Mouse (Mus musculus) brain, adult 2 months (tissue): ENCODE measurements around the gene Mtmr2.
"Not testable (repeated sequence)": the region's sequence is repeated elsewhere in the genome, so short reads cannot be mapped to it uniquely, and the experiment has no call there.

Source experiments
- DNase-seq: peaks from one replicate; pipeline ENCODE4 v3.0.0; 2011; ENCODE audit warnings: low read depth, low spot score

Mtmr2 gene

DNA sequence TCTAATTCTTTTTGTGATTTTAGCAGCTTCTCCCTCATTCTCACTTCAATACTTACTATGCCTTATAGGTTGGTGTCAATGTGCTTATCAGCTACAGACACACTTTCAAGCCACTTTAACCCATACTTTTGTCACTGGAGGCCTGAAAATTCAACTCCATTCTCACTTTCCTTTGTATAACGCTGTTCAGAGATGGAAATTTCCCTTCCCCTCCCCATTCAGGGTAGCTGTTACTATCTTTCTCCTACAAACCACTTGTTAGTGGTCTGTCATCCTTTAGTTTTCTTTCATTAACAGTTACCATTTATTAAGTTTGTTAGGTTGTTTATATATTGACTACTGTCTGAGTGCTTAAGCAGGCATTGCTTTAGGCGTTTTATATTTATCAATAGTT, at the start of gene Mtmr2:
TSS of gene Mtmr2 (plus strand) at position 7 of the 394 bp plus-strand sequence.
- DNase-seq, result no peak

DNA sequence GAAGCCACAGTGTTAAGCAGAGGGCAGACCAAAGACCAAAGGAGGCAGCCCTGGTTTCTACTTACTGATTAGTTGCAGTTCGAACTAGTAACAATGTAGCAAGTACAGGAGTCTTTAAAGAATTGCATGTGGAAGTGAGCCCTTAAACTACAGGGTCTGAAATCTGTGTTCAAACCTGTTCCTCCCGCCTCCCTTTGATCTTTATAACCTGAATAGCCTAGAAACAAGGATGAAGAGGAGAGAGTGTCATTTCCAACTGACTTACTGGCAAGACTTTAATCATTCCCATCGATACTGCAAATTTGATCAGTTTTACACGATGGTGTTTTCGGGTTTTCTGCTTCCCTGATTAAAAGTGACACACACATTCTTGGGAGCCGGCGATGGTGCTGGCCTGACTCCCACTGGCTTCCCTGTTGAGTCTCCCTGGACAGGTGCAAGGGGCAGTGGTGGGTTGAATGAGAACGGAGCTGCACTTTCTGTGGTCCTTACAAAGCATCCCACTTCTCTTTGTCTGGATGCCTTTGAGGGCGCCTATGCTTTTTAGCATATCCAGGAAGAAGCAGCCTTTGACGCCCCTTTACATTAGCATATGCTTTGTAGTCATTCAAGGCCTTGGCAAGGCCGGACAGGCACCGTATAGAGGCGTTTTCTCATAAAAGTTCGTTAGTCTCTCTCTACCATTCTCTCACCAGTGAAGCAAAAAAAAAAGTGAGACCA, 49.0 kb upstream of the Mtmr2 start:
- no peak for DNase-seq

DNA sequence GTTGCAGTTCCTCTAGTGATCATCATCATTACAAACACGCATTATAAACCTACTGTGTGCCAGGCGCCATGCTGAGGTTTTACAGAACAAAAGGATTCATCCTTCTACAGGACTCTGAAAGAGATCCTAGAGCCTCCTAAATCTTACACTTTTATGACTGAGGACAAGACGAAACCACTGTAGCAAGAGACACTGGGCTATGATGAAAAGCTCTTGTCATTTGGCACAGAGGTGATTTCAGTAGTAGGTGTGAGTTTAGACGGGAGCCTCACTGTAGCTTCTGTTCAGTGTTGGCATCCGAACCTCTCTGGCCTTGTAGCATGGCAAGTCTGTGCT, 48.5 kb upstream of the Mtmr2 start:
- no peak for DNase-seq

DNA sequence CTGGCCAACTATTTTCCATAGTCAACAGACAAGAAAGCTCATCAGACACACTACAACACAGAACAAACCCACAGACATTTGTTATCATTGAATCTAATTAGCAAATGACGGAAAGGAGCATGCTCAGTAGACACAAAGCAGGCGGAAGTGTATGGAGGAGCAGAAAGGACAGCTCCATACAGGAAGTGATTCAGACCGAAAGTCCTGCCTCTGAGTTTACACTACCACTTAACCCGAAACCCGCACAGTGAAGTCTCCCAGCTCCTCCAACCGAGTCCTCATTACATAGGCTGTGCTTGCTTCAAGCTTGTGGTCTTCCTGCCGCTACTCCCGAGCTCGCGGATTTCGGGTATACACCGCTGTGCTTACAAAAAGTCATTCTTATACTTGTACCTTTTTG, 46.4 kb upstream of the Mtmr2 start:
- peak; percentile 28 for DNase-seq

DNA sequence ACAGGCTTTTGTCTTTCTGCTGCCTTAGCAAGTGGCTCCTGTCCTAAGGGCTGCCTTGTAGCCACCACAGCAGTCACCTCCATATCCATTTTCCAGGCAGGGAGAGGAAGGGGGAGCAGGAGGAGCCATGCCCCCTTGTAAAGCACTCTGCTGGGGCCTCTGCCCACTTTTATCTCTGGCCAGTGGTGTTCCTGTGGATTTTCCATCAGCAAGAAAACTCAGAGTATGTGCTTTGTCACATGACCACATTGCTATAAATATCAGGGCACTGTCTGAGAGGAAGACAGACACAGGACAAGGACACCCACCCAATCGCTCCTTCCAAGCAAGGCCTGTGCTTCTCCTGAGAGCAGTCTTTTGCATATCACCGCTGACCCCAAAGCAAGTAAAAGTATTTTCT, 45.1 kb upstream of the Mtmr2 start:
- peak; percentile 11 for DNase-seq

DNA sequence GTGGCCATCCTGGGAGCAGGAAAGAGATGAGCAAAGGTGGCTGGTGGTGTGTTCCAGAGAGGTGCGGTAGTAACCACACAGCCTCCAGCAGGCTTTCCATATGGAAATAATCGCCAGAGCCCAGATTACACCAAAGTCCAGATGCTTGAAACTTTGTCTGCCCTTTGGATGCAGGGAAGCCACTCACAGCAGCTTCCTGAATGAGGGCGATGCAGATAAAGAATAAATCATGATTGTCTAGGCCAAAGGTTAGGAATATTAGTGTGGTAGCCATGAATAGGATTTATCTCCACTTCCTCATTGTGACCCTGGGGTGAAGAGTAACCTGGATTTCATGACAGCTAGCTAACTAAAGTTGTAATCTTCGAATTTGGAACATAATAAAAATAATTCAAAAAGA, 43.3 kb upstream of the Mtmr2 start:
- DNase-seq, result no peak

DNA sequence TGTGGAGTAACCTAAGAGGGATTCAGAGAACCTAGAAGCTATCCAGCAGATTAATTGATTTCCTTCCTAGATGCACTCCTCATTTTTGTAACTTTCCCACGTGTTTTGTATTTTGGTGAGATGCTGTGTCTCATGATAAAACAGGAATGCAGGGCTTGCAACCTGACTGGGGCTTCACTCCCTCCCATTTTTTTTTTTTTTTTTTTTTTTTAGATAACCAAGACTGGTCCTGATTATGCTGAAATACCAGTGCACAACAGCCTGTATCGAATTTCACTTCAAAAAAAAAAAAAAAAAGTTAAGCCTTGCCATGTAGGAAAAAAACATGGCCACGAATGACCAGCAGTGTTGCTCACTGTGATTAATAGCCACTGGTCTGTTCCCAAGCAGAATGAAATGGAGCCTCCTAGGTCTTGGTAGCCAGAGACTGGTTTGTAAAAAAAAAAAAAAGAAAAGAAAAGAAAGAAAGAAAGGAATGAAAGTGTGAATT, 41.1 kb upstream of the Mtmr2 start:
- DNase-seq, result no peak

DNA sequence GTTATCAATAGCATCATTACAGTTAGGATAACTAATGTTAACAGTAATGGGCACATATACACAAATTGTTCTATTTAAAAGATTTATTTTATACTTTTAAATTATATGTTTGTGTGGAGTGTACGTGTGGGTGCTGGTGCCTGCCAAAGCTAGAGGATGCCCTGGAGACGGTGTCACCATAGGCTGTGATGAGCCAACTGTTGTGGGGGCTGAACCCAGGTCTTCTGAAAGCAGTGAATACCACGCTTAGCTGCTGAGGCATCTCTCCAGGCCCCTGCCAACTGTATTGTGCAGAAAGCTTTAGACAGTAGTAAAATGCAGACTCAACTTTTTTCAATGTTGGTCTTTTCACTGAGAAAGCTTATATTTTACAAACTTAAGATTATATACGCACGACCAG, 38.8 kb upstream of the Mtmr2 start:
- DNase-seq, result peak; percentile 56

DNA sequence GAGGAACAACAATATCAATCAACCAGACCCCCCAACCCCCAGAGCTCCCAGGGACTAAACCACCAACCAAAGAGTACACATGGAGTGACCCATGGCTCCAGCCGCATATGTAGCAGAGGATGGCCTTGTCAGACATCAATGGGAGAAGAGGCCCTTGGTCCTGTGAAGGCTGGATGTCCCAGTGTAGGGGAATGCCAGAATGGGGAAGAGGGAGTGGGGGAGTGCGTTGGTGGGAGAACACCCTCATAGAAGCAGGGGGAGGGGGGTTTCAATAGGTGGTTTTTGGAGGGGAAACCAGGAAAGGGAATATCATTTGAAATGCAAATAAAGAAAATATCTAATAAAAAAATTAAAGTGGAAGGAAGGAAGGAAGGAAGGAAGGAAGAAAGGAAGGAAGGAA, 32.3 kb upstream of the Mtmr2 start:
- DNase-seq, result not testable (repeated sequence)

DNA sequence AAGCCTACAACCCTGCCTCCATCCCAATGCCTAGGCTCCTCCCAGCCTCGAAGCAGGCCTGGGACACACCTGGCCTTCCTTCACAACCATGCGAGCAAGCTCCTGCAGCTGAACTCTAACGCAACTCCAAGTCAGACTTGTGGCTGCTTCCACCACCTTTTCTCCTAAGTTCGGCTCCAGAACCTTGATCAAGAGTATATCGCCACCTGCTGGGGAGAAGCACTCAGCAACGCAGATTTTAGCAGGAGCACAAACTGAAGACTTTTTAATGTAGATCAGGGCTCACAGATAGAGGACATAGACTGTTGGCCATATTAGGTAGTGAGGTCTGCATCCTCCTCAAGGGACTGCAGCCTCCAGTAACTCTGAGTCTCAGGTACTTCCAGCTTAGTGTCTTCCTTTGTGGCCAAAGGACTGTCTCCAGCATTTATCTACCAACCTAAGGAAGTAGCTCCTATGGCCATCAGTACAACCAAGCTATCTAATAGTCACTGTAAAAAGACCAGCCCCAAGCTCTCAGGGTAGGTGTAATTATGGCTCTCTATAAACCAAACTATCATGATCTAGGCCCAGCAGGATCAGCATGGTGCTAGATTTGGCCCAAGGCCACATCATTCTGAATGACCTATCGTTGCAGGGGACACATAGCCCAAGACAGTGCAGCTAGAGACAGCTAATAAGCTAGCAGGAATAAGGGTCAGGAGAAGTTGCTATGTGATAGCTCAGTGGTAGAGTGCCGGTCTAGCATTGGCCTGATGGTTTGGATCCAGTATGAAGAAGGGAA, 31.7 kb upstream of the Mtmr2 start:
- DNase-seq, result peak; percentile 90

DNA sequence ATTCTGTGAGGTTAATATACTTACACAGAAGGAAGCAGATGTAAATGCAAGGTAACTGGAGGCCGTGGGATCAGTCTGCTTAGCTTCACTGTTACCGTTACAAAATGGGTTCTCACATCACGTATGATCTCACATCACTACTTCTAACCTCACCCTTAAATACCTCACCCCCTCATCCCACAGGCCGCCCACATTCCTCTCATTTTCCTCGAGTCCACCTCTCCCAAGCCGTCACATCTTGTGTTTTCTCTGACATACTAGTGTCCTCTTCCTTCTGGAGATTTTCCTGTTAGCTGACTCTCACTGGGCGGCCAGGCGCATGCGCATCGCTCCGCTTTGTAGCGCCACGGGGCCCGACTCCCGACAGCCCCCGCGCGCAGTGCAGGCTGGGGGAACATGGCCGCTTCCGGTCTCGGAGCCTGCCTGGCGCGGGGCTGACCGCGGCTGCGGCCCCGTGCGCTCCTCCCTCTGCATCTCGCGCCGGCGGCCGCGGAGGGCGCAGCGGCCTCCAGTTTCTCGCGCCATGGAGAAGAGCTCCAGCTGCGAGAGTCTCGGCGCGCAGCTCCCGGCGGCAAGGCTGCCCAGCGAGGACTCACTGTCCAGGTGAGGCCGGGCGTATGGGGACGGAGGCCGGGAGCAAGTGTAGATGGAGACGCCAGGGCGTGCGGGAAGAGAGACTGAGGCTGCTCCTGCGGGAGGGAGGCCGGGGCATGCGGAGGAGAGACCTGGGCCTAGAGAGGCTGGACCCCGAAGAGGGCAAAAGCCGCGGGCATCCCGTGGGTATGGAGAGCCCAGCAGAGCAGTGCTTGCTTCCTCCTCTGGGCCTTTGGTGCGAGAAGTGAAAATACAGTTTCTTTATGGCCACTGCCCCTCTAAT, 826 bp downstream of the Mtmr2 start:
- DNase-seq, result peak; percentile 97

DNA sequence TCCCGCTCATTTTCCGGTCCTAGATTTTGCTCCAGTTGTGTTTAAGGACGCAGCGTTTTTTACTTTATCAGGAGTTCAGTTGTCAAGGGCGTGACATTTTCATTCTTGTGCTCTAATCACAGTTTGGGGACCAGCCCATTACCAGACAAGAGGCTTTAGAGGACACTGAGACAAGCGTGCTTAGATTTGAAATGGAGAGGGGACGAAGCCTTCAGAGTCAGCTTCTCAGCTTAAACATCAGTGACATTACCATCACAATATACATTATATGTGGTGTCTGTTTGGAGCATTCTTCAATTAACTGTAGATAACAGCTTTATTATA, 1.4 kb downstream of the Mtmr2 start:
- no peak for DNase-seq

DNA sequence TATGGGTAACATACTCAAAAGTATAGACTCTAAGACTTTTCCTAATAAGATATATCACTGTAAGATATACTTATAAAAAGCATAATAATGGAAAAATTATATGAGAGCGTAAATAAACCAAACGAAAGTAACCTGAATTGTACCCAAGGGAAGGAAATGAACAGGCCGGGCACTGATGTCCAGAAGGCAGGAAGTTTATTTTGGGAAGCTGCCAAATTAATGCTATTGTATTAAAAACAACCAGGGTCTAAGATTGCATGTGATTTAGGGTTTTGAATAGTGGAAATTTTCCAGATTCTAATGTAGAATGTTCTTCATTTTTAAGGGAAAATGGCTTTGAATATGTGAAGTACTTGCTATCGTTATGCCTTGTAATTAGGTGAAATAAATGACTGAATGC, 4.3 kb downstream of the Mtmr2 start:
- DNase-seq, result no peak

DNA sequence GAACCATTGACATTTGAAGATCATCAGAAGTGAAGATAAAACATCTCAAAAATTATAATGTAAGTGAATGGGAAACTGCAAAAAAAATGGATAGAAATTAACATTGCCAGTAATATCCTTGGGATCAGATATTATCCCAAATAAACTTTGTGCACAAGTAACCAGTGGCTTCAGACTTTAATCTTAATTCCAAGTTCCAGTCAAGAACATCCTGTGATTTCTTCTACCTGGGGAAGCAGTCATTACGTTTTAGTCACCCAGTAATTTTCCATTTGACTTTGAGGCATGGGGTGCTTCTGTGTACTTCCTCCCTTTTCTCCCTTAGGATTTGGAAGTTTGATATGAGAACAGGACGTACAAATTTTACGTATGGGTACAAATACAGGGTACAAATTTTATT, 12.2 kb downstream of the Mtmr2 start:
- no peak for DNase-seq

DNA sequence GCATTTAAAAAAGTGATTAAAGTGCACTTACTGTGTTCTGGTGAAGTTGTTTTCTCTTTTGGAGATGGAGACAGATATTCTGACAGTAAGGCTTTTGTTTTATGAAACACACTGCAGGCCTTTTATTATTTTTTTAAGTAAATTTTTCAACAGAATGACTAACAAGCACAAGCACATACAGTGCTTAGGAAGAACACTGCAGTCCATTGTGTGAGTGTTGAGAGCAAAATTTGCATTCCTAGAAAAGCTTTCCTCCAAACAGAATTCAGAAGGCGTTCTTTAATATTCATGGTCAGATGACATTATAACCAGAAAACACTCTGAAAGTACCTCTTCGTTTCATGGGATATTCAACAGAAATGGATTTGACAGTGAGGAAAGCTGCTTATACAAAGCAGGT, 17.4 kb downstream of the Mtmr2 start:
- peak; percentile 80 for DNase-seq

DNA sequence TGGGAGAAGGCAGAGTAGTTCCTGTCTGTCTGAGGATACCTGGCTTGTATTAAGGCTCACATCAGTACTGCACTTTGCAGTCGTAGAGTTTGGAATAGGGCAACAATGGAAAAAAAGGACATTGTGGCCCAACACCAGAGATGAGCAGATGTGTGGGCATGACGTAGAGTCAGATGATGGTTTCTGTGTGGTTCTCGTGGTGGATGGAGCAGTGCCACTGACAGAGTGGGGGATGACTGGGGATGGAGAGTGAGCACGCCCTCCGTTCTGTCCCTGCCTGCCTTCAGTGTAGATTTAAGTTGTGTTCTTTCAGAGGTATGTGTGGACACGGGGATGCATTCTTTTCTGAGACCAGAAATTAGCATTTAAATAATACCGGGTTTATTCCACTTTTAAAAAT, 18.4 kb downstream of the Mtmr2 start:
- peak; percentile 87 for DNase-seq

DNA sequence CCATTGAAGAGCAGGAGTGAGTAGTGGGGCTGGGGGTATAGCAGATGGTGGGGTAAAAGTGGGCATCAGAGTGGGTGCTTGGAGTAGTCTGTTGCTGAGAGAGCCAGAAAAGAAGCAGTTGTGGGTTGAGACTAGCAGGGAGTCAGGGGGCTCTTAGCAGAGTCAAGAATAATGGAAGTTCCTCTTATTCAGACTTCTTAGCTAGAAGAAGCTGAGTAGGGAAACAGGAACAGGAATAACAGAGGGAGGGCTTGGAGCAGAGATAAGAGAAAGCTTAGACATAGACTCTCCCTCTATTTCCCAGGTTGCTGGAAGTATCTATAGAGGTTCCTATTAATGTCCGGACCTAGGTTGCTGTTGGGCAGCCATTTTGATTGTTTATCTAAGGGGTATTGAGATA, 26.5 kb downstream of the Mtmr2 start:
- DNase-seq, result no peak

DNA sequence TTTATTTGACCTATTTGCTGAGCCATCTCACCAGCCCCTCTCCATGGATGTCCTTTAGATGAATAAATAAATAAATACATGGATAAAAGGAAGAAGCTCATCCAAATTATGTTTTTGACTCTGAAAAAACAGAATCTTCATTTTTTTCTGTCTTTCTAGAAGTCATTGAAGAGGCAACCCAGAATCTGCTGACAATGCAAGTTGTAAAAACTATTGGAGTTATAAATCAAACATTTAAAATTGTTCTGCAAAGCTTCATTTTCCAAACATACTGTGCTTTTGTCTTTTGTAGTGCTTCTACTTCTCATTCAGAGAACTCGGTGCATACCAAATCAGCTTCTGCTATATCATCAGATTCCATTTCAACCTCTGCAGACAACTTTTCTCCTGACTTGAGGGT, 33.8 kb downstream of the Mtmr2 start:
- no peak for DNase-seq

DNA sequence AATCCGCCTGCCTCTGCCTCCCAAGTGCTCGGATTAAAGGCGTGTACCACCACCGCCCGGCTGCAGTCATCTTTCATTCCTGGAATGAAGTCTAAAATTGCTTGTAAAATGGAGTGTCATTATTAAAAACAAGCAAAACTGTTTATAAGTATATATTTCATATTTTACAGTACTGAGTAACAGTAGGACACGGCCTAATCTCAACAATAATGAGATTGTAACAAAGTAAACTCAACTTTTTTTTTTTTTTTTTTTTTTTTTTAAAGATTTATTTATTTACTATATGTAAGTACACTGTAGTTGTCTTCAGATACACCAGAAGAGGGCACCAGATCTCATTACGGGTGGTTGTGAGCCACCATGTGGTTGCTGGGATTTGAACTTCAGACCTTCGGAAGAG, 42.7 kb downstream of the Mtmr2 start:
- DNase-seq, result not testable (repeated sequence)

DNA sequence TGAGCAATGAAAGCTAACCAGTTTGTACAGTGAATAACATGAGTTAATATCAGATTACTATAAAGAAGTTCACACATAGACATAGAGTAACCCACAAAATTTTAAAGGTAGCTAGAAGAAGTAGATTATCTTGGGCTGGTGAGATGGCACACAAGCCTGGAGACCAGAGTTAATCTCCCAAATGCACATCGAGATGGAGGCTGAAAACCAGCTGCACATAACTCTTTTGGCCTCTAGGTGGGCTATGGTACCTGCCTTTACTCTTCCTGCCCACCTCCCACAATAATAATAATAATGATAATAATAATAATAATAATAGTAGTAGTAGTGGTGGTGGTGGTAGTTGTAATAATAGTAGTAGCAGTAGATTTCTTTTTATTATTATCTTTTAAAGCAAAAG, 46.1 kb downstream of the Mtmr2 start:
- no peak for DNase-seq

DNA sequence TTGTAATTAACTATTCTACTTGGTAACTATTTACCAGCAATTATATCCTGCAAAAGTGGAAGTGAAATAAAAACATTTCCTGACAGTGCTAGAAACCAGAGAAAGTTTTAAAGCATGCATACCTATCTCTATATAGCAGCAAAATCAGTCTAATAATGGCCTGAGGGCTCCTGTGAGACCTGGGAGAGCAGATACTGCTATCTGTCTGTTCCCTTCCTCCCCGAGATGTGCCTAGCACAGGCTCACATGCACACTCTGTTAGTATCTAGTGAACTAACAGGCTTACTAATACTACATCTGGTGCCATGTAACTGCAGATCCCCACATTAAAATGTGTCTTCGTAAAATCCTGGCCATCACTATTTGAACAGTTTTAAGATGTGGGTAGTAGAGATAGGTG, 46.5 kb downstream of the Mtmr2 start:
- no peak for DNase-seq

DNA sequence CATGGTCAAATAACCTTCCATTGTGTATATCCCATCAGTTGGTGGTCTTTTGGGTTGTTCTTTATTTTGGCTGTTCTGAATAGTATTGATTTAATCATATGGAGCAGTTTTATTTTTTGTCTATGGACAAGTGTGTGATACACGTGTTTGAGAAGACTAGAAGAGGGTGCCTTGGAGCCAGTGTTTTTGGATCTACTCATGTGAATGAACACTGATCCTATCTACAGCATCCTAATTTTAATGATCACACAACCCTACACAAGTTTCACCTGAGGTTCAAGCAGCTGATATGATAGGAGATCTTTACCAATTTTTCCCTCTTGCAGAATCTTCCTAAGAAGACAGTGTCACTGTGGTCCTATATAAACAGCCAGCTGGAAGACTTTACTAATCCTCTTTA, 56.3 kb downstream of the Mtmr2 start:
- DNase-seq, result no peak

DNA sequence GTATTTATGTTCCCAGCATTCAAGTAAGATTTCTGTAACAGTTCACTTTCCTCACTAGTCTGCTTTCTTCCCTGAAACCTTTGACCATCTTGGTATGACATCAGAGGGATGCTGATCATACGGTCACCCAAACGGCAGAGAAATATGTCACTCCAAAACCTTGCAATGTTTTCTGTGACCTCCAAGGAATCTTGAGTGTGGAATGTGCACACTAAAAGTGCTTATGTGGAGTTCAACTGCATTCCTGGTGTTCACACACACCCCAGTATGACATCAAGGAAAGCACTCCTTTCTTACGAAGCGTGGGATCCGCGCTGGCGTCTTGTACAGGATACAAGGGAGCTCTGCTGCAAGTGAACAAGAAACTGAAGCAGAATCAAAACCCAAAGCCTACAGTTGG, 58.6 kb downstream of the Mtmr2 start:
- no peak for DNase-seq
